Mouse (Mus musculus) erythroblast, embryonic 14.5 days (primary cell): ENCODE results near the gene Nell2. TPM values are rescaled to one million over a fixed set of nuclear protein-coding genes. Genes with fewer than 3 reads are reported as not detected.
"Not testable (repeated sequence)": the region's sequence is repeated elsewhere in the genome, so short reads cannot be mapped to it uniquely, and the experiment has no call there.

Experiments used
- H3K27me3 ChIP-seq: 2 replicates; pipeline ENCODE4 v1.6.1; 2012; ENCODE audit warnings: inconsistent platforms; ENCODE audit not compliant: control insufficient read depth
- H3K36me3 ChIP-seq: 2 replicates; pipeline ENCODE4 v1.6.1; 2012; ENCODE audit warnings: mild to moderate bottlenecking, inconsistent platforms; ENCODE audit not compliant: control insufficient read depth
- H3K4me1 ChIP-seq: 2 replicates; pipeline ENCODE4 v1.6.1; 2012; ENCODE audit warnings: inconsistent platforms; ENCODE audit not compliant: control insufficient read depth
- H3K4me3 ChIP-seq: replicated peaks from 2 replicates; pipeline ENCODE3; 2012; ENCODE audit warnings: moderate library complexity, mild to moderate bottlenecking, inconsistent platforms
- H3K9me3 ChIP-seq: 2 replicates; pipeline ENCODE4 v1.6.1; 2012; ENCODE audit warnings: low read length, inconsistent platforms, mixed read lengths; ENCODE audit not compliant: control insufficient read depth
- GATA1 ChIP-seq: IDR thresholded peaks from 2 replicates; pipeline ENCODE4 v1.6.1; 2012; ENCODE audit warnings: low read length, inconsistent platforms, mixed read lengths
- TAL1 ChIP-seq: IDR thresholded peaks from 3 replicates; pipeline ENCODE4 v1.6.1; 2012; ENCODE audit warnings: low read length, inconsistent platforms, mixed read lengths
- polyA plus RNA-seq: library from polyadenylated mRNA; stranded (reverse); fragments of >175 nt; gene quantifications from 2 replicates; pipeline ENCODE4 v1.2.3, GENCODE M21; 2012

The Nell2 gene
- polyA plus RNA-seq, 1 experiment: not detected

DNA sequence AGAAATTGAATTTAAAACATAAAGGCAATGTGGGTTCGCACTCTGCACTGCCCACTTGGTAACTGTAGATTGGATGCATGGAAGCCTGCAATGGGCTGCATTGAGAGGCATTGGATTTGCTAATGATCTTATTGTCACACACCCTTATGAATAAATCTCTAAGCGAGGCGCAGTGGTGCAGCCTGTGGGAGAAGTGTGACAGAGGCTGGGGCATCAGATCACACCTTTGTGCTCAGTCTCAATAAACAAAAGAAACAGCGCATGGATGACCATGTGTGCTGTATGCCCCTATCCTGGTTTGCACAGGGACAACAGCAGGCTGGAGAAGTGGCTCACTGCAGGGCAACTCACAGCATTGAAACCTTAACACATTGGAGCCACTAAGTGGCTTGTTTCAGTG, 250.4 kb downstream of the Nell2 start:
- Histone ChIP-seq H3K4me3 (no peak overlapping the region), H3K9me3 (peaks cover 34% of the 10 kb centered on the region), H3K36me3 (no peaks in the 10 kb centered on the region), H3K27me3 (no peaks in the 10 kb centered on the region), H3K4me1 (no peaks in the 10 kb centered on the region)
- TF ChIP-seq TAL1: no peak
- TF ChIP-seq GATA1: no peak

DNA sequence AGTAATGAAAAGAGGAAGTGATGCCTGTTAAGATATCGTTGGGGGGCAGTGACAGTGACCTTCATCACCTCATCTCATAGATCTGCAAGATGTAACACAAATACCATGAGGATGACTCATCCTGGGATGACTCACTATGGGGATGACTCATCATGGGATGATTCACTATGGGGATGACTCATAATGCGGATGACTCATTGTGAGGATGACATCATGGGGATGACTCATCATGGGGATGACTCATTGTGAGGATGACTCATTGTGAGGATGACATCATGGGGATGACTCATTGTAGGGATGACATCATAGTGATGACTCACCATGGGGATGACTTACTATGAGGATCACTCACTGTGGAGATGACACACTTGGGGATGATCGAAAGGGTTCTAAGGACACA, 251.8 kb downstream of the Nell2 start:
- no peak overlapping the region for H3K4me3 ChIP-seq
- H3K27me3 ChIP-seq: no peaks in the 10 kb centered on the region
- H3K9me3 ChIP-seq: peaks cover 36% of the 10 kb centered on the region
- TF ChIP-seq TAL1: no peak
- TF ChIP-seq GATA1: no peak
- no peaks in the 10 kb centered on the region for H3K4me1 ChIP-seq
- no peaks in the 10 kb centered on the region for H3K36me3 ChIP-seq

DNA sequence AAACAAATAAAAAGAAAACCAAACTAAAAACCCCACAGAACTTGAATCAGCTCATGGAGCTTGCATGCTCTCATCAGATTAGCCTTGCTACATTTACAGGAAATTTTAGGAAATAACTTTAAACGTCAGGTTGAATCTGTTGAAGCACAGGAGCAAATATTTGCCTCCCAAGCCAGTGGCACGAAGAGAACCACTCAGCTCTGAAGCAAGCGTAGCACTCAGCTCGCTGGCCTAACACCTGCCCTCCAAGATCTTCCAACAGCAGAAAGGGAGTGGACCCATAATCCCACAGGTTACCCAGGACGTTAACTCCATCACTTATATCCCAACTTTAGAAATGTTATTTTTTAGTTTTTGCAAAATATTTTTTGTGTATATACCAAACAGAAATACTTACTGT, 252.8 kb downstream of the Nell2 start:
- Histone ChIP-seq H3K4me1 (no peaks in the 10 kb centered on the region), H3K4me3 (no peak overlapping the region), H3K9me3 (peaks cover 29% of the 10 kb centered on the region), H3K27me3 (no peaks in the 10 kb centered on the region), H3K36me3 (no peaks in the 10 kb centered on the region)
- no peak for TF ChIP-seq TAL1
- TF ChIP-seq GATA1: no peak

DNA sequence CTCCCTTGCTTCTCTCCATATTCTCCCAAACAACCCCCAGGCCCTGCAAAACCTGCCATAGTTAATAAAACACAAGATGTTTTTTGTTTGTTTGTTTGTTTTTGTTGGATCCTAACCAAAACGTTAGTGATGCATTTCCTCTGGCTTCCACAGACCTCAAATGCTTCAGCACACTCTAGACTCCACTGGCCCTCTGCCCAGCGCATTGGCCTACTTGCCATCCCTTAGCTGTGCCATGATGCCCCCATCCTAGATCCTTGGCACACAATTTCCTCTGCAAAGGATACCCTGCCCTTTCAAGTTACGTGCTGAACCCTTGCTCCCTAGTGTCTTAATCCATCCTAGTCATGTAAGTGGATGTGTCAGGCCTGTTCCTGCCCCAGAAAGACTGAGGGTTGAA, 255.1 kb downstream of the Nell2 start:
- H3K36me3 ChIP-seq: no peaks in the 10 kb centered on the region
- TF ChIP-seq GATA1: no peak
- no peak for TF ChIP-seq TAL1
- H3K4me1 ChIP-seq: no peaks in the 10 kb centered on the region
- H3K9me3 ChIP-seq: peaks cover 28% of the 10 kb centered on the region
- H3K27me3 ChIP-seq: no peaks in the 10 kb centered on the region
- no peak overlapping the region for H3K4me3 ChIP-seq

DNA sequence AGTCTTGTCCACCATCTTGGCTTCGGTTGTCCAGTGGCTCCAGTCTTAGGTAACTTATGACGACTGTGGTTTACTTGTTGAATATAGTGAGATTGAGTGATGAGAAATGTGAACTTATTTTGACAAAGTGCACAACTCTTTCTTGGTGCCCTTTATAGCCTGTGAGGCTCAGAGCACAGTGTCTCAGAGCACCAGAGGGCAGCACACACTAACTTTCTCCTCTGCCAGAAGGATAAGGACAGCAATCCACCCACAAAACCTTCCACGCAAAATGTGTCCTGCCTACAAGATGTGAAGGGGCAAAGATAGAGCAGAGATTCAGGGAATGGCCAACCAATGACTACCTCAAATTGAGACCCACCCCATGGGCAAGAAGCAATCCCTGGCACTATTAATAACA, 256.2 kb downstream of the Nell2 start:
- no peak overlapping the region for H3K4me3 ChIP-seq
- peaks cover 26% of the 10 kb centered on the region for H3K9me3 ChIP-seq
- no peaks in the 10 kb centered on the region for H3K4me1 ChIP-seq
- no peaks in the 10 kb centered on the region for H3K27me3 ChIP-seq
- H3K36me3 ChIP-seq: no peaks in the 10 kb centered on the region
- TF ChIP-seq TAL1: no peak
- no peak for TF ChIP-seq GATA1

DNA sequence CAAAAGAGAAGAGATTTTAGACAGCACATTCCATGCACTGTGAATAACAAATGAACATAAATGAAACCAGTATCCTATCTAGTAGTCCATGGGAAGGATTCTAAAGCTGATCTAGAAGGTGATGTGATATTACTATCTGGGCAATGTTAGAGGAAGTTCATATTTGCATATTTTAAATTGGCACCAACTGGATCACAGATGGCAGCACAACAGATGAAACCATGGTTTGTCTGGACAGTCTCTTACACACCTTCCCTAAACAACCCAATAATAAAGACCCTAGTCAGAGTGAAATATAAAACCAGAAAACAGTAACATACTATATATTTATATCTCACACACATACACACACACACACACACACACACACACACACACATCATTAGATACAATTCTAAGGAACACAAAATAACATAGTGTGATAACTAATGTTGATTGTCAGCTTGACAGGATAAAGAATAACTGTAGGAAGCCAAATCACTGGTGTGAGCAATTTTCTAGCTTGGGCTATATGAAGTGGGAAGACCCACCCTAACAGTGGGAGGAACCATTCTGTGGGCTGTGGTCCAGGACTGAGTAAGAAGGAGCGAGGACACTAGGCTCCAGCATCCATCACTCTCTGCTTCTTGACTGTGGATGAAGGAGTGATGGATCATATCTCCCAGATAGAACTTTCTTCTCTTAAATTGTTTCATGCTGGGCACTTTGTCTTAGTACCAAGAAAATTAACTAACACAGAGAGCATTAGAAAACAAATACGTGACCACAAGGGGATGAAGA, 268.5 kb downstream of the Nell2 start:
- Histone ChIP-seq H3K4me3 (no peak overlapping the region), H3K27me3 (no peaks in the 10 kb centered on the region), H3K4me1 (no peaks in the 10 kb centered on the region), H3K36me3 (no peaks in the 10 kb centered on the region), H3K9me3 (peaks cover 22% of the 10 kb centered on the region)
- TF ChIP-seq GATA1 (no peak), TAL1 (no peak)

DNA sequence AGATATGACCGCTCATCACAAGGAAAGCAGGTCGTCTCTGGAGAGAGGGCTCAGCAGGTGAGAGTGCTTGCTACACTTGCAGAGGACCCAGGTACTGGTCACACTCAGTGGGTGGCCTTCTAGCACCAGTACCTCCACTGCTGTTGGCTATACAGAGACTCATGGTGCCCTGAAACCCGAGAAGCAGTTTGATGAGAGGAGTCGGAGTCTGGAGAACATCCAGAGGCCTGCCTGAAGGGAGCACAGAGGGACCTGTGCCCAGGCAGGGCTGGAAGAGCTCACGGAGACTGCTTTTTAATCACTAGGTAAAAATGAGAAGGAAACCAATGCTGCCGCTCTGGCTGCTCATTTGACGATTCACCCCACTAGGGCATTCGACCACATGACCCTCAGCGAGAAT, 271.2 kb downstream of the Nell2 start:
- H3K9me3 ChIP-seq: peaks cover 27% of the 10 kb centered on the region

DNA sequence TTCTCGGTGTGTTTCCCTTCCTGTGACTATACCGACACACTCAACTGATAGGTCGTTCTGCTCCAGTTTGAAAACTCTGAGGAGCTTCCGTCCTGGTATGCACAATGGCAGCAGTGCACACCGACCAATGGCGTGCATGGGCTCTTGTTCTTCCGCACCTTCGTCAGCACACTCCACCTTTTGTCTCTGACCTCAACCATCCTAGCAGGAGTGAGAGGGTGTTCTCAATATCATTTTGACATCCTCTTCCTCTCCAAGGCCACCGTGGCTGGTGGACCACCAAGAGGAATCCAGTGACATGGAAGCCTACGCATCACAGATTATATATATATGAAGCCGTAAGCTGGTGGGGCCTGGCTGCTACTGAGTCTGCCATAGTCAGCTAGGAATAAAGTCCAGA, 282.8 kb downstream of the Nell2 start:
- no peaks in the 10 kb centered on the region for H3K27me3 ChIP-seq
- H3K9me3 ChIP-seq: peaks cover 35% of the 10 kb centered on the region
- H3K36me3 ChIP-seq: no peaks in the 10 kb centered on the region
- no peaks in the 10 kb centered on the region for H3K4me1 ChIP-seq
- H3K4me3 ChIP-seq: no peak overlapping the region
- TF ChIP-seq GATA1 (no peak), TAL1 (no peak)

More for the DNA sequence above, 271.2 kb downstream of the Nell2 start:
- TF ChIP-seq TAL1 (no peak), GATA1 (no peak)
- no peak overlapping the region for H3K4me3 ChIP-seq
- no peaks in the 10 kb centered on the region for H3K27me3 ChIP-seq
- no peaks in the 10 kb centered on the region for H3K36me3 ChIP-seq
- H3K4me1 ChIP-seq: no peaks in the 10 kb centered on the region

DNA sequence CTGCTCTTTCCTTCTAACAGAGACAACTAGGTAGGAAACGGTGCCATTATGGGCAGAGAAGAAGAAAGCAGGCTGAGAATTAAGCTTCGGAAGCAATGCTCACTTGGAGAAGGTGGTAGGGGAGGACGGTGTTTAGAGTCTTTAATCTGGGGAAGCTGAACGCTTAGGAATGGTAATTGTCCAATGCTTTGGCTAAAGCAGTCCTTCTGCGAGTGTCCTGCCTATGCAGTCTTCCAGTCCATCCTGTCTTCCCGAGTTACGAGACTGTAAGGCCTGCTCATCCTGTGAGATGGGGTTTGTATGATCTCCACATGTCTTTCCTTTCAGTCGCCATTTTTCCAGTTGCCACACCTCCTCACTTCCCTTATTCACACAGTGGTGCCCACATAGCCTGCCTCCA, 284.5 kb downstream of the Nell2 start:
- Histone ChIP-seq H3K9me3 (peaks cover 40% of the 10 kb centered on the region), H3K36me3 (no peaks in the 10 kb centered on the region), H3K27me3 (no peaks in the 10 kb centered on the region), H3K4me1 (no peaks in the 10 kb centered on the region), H3K4me3 (no peak overlapping the region)
- TF ChIP-seq TAL1: no peak
- no peak for TF ChIP-seq GATA1

DNA sequence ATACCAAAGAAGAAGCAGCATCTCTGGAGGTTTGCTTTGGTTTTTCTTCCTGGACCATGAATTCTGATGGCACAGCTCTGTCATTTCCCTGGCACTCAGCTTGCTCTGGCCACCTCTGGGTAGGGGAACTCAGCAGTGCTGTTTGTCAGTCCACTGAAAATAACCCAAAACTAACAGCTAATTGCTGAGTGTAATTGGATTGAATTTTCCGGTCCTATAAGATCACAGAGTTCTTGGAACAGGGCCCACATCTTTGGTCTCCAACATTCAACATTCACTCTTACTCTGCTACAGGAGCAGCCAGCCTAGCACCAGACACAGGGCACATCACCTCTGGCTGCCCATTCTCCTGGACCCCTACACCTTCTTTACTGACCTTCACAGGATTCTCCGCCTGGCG, 287.2 kb downstream of the Nell2 start:
- H3K27me3 ChIP-seq: no peaks in the 10 kb centered on the region
- TF ChIP-seq GATA1 (no peak), TAL1 (no peak)
- H3K36me3 ChIP-seq: no peaks in the 10 kb centered on the region
- peaks cover 39% of the 10 kb centered on the region for H3K9me3 ChIP-seq
- H3K4me3 ChIP-seq: no peak overlapping the region
- no peaks in the 10 kb centered on the region for H3K4me1 ChIP-seq

DNA sequence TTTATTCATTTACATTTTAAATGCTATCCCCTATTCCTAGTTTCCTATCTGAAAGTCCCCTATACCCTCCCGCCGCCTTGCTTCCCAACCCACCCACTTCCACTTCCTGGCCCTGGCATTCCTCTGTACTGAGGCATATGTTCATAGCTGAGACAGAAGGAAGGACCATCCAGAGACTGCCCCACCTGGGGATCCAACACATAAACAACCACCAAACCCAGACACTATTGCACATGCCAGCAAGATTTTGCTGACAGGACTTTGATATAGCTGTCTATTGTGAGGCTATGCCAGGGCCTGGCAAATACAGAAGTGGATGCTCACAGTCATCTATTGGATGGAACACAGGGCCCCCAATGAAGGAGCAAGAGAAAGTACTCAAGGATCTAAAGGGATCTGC, 291.3 kb downstream of the Nell2 start:
- not testable (repeated sequence) for H3K36me3 ChIP-seq, H3K27me3 ChIP-seq, H3K4me1 ChIP-seq, H3K4me3 ChIP-seq
- peaks cover 41% of the 10 kb centered on the region for H3K9me3 ChIP-seq
